Mouse (Mus musculus): ENCODE measurements at regions not wholly inside any gene's neighbourhood (a gene's known extent, or its start where the extent isn't known, plus 50 kb on each side); places are given as distances from the start of the nearest gene placed in this dataset.
"Not testable (repeated sequence)": the region's sequence is repeated elsewhere in the genome, so short reads cannot be mapped to it uniquely, and the experiment has no call there.

DNA sequence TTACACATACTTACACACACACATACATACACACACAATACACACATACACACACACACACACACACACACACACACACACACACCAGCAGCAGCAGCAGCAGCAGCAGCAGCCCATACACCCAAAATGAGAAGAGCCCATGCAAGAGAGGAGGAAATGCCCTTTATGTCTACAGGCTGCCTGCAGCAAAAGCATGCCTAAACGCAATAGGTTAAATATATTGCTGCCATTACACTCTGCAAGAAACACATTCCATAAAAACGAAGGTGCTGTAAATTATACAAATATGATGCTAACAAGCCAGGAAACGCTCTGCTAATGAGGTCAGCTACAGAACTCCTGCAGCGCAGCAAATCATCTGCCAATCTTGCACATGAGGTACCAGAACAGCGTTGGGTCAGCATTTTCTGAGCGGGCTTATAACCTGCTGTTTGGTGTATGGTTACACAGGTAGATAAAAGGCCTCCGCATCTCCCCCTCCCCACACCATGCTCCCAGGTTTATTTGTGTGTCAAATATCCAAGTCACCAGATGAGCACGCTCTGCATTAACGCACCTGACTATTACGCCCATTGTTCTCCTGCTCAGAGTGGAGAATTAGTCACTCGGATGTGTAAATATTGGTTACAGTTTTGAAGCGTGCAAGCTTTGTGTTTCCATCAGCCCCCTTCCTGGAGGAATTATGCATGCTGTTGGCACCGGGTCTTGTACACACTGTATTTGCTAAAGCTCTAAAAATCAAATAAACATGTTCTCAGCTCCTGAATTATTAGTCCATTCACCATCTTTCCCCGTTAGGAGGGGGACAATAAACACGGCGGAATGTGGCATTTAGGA, 214.0 kb upstream of the Zfp703 start:
- DNase-seq: peak; percentile 77 to 85
- Histone ChIP-seq H3K27ac (ENCODE audit: insufficient read depth, low read length) (peak overlapping the region; percentile 15), H3K27me3 (ENCODE audit: control insufficient read depth, insufficient read depth, low read length) (no peaks in the 10 kb centered on the region), H3K4me1 (ENCODE audit: control insufficient read depth, insufficient read depth, low read length) (peaks cover 12% of the 10 kb centered on the region), H3K4me3 (replicated peaks; ENCODE audit: insufficient read depth, low read depth, low read length) (no peak overlapping the region)
- TF ChIP-seq CTCF (IDR thresholded peaks at IDR 0.05; ENCODE audit: borderline replicate concordance, insufficient read depth, low read depth, low read length): no peak
- no peak for TF ChIP-seq POLR2A (IDR thresholded peaks at IDR 0.05; ENCODE audit: borderline replicate concordance, insufficient read depth, low read length)
- WGBS: 49% methylated on average over 16 of the region's 16 CpGs

DNA sequence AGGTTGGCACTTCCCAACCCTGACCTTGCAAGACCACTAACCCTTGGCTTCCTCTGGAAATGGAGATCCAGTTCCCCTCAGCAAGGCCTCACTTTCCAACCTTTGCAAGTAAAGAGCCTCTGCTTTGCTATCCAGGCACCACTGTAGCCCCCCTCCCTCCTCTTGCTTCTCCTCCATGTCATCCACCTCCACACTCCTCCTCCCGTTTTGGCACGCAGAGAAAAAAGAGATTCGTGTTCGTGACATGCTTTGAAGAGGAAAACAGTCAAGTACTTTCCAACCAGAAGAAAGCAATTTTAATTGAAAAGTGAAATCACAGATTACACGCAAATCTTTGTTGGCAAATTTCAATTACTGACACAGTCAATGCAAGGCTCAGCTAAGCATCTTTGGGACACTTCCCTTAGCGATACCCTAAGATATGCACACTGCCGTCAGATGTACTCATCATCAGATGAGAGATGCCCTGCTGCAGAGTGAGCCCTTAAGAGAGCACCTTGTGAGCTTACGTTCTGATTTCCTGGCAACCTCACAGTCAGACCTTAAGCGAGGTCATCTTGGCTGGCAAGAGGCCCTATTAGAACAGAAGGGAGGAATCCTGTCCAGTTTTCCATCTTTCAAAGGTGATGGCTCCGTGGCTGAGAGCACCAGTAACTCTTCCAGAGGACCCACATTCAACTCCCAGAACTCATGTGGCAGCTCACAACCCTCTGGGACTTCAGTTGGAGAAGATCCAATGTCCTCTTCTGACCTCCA, 208.5 kb upstream of the Zfp703 start:
- 34% methylated on average over 10 of the region's 10 CpGs for WGBS
- no peak overlapping the region for H3K27ac ChIP-seq (ENCODE audit: insufficient read depth, low read length)
- no peak overlapping the region for H3K4me3 ChIP-seq (replicated peaks; ENCODE audit: insufficient read depth, low read depth, low read length)
- TF ChIP-seq CTCF (IDR thresholded peaks at IDR 0.05; ENCODE audit: borderline replicate concordance, insufficient read depth, low read depth, low read length): no peak
- no peak for TF ChIP-seq POLR2A (IDR thresholded peaks at IDR 0.05; ENCODE audit: borderline replicate concordance, insufficient read depth, low read length)
- peak; percentile 71 to 89 for DNase-seq
- peaks cover 33% of the 10 kb centered on the region for H3K4me1 ChIP-seq (ENCODE audit: control insufficient read depth, insufficient read depth, low read length)
- no peaks in the 10 kb centered on the region for H3K27me3 ChIP-seq (ENCODE audit: control insufficient read depth, insufficient read depth, low read length)

DNA sequence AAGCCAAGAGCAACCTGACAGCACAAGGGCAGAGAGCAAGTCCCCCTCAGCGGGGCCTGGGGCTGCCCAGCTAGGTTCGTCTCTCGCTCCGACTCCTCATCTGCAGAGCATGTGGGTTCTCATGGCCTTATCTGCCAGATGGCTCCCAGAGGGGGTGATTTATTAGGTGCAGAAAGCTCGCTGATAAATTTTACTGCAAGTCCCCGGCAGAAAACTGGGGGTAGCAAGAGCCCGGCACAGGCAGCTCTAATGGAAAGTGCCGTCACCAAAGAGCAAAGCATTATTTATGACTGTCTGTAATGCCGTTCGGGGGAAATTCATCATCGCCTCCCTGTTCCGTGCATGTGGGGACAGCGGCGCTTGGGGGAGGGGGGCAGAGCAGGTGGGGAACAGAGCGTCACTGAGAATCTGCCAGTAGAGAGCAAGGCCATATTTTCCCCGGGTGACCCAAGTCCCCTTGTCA, 206.7 kb upstream of the Zfp703 start:
- Histone ChIP-seq H3K27ac (ENCODE audit: insufficient read depth, low read length) (no peak overlapping the region), H3K27me3 (ENCODE audit: control insufficient read depth, insufficient read depth, low read length) (no peaks in the 10 kb centered on the region), H3K4me1 (ENCODE audit: control insufficient read depth, insufficient read depth, low read length) (peaks cover 31% of the 10 kb centered on the region), H3K4me3 (replicated peaks; ENCODE audit: insufficient read depth, low read depth, low read length) (no peak overlapping the region)
- TF ChIP-seq POLR2A (IDR thresholded peaks at IDR 0.05; ENCODE audit: borderline replicate concordance, insufficient read depth, low read length): no peak
- no peak for TF ChIP-seq CTCF (IDR thresholded peaks at IDR 0.05; ENCODE audit: borderline replicate concordance, insufficient read depth, low read depth, low read length)
- peak in 1 of 2 experiments; percentile 24 for DNase-seq
- 54% methylated on average over 16 of the region's 16 CpGs for whole genome bisulfite sequencing

DNA sequence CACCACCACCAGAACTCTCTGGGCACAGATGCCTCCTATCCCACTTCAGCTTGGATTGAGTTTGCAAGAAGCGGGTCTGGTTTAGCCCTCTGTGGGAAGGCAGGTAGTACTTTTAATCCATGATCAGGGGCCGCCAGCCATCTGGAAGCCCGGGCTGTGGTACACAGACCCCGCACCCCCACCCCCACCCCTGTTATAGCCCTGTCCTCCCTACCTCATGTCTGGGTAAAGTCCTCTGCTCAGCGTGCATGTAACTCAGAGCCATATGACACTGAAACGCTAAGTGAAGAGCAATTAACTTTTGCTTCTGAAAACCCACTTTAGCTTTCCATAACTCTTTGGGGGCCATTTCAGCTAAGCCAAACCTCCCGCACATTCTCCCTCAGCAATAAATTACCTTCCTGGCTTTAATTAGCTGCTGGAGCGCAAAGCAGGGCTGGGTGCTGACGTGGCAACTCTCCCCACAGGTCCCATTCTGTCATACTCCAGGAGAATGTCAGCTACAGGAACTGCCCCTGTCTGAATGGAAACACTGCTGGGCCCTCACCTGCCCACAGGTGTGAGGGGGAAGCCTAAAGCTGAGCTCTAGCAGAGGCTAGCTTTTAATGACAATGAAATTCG, 198.1 kb upstream of the Zfp703 start:
- no peaks in the 10 kb centered on the region for H3K4me1 ChIP-seq (ENCODE audit: control insufficient read depth, insufficient read depth, low read length)
- DNase-seq: no peak
- no peak overlapping the region for H3K4me3 ChIP-seq (replicated peaks; ENCODE audit: insufficient read depth, low read depth, low read length)
- no peak for TF ChIP-seq POLR2A (IDR thresholded peaks at IDR 0.05; ENCODE audit: borderline replicate concordance, insufficient read depth, low read length)
- TF ChIP-seq CTCF (IDR thresholded peaks at IDR 0.05; ENCODE audit: borderline replicate concordance, insufficient read depth, low read depth, low read length): no peak
- 89% methylated on average over 10 of the region's 10 CpGs for WGBS
- no peak overlapping the region for H3K27ac ChIP-seq (ENCODE audit: insufficient read depth, low read length)
- no peaks in the 10 kb centered on the region for H3K27me3 ChIP-seq (ENCODE audit: control insufficient read depth, insufficient read depth, low read length)

DNA sequence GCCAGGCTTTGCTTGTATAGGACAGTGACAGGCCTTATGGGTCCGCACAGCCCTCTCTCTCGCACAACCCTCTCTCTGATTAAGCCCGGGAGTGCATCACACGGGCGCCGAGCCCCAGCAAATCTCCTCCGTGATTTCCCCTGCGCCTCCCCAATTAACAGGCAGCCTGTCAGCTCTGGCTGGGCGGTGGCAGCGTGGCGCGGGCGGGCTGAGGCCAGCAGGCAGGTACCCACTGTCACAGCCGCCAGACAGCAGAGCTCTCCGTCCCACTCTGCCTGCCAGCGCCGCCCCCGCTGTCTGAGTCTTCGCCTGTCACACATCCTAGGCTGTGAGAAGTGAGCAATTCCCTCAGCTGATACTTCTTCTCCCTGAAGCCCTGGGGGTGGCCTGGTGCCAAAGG, 196.6 kb upstream of the Zfp703 start:
- DNase-seq: peak; percentile 50 to 61
- TF ChIP-seq CTCF (IDR thresholded peaks at IDR 0.05; ENCODE audit: borderline replicate concordance, insufficient read depth, low read depth, low read length) (no peak), POLR2A (IDR thresholded peaks at IDR 0.05; ENCODE audit: borderline replicate concordance, insufficient read depth, low read length) (no peak)
- no peaks in the 10 kb centered on the region for H3K27me3 ChIP-seq (ENCODE audit: control insufficient read depth, insufficient read depth, low read length)
- no peak overlapping the region for H3K27ac ChIP-seq (ENCODE audit: insufficient read depth, low read length)
- WGBS: 4% methylated on average over 19 of the region's 19 CpGs
- H3K4me3 ChIP-seq (replicated peaks; ENCODE audit: insufficient read depth, low read depth, low read length): no peak overlapping the region
- no peaks in the 10 kb centered on the region for H3K4me1 ChIP-seq (ENCODE audit: control insufficient read depth, insufficient read depth, low read length)

DNA sequence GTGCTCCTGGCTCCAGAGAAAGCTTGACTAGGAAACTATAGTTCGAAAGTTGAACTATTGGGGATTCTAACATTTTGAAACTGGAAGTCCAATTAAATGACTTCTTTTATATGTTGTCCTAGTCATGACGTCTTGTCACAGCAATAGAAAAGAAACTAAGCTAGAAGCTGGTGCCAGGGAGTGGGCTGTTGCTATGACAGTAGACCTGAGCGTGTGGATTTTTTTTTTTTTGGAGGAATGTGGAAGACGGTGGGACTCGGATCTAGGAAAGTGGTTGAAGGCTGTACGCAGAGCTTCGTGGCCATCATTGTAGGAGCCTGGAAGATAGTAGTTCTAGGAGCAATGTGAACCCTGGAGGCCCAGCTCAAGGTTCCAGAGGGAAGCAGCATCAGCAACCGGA, 194.2 kb upstream of the Zfp703 start:
- WGBS: 83% methylated on average over 8 of the region's 8 CpGs
- H3K4me1 ChIP-seq (ENCODE audit: control insufficient read depth, insufficient read depth, low read length); H3K27ac ChIP-seq (ENCODE audit: insufficient read depth, low read length); H3K27me3 ChIP-seq (ENCODE audit: control insufficient read depth, insufficient read depth, low read length); H3K4me3 ChIP-seq (replicated peaks; ENCODE audit: insufficient read depth, low read depth, low read length); DNase-seq: not testable (repeated sequence)

DNA sequence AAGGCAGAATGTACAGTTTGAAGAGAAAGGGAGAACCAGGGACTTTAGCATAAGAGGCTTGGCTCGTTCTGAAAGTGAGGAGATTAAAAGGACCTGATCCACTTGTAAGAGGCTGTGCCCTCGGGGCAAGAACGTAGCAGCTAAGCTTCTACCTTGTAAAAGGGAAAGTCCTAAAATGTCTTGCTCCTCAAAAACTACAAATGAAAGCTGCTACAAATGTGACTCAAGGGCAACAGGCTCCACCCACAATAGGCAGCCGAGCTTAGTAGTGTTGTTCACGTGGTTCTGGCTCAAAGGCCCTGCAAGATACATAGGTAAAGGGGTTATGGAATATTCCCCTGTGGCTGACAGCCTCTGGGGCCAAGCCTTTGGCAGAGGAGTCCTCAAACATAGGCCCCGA, 192.7 kb upstream of the Zfp703 start:
- Histone ChIP-seq H3K27ac (ENCODE audit: insufficient read depth, low read length) (no peak overlapping the region), H3K27me3 (ENCODE audit: control insufficient read depth, insufficient read depth, low read length) (no peaks in the 10 kb centered on the region), H3K4me1 (ENCODE audit: control insufficient read depth, insufficient read depth, low read length) (no peaks in the 10 kb centered on the region), H3K4me3 (replicated peaks; ENCODE audit: insufficient read depth, low read depth, low read length) (no peak overlapping the region)
- no peak for DNase-seq
- 79% methylated on average over 6 of the region's 6 CpGs for WGBS
- TF ChIP-seq CTCF (IDR thresholded peaks at IDR 0.05; ENCODE audit: borderline replicate concordance, insufficient read depth, low read depth, low read length) (no peak), POLR2A (IDR thresholded peaks at IDR 0.05; ENCODE audit: borderline replicate concordance, insufficient read depth, low read length) (no peak)

Data from cerebellum, adult 2 months (tissue).